Mouse (Mus musculus) intestine, embryonic 16.5 days (tissue): ENCODE data around the gene Pla2g7. TPM values are rescaled to one million over a fixed set of nuclear protein-coding genes. Genes with fewer than 3 reads are reported as not detected.

Source experiments
- ATAC-seq: fragments of 200-750 bp; cut with Nextera tagmentation; 2 replicates; pipeline ENCODE4 v1.8.0; 2017; ENCODE audit warnings: moderate TSS enrichment, moderate library complexity
- H3K27ac ChIP-seq: fragments of 300-500 bp; sonication (generic); 2 replicates; pipeline ENCODE4 v1.5.1; 2014; ENCODE audit warnings: mild to moderate bottlenecking, low read length
- H3K27me3 ChIP-seq: fragments of 300-500 bp; sonication (generic); replicated peaks from 2 replicates; pipeline ENCODE4 v1.6.1; 2014; ENCODE audit warnings: low read length, control low read depth, mixed read lengths; ENCODE audit not compliant: control insufficient read depth, insufficient read depth
- H3K36me3 ChIP-seq: fragments of 300-500 bp; sonication (generic); 2 replicates; pipeline ENCODE4 v1.6.1; 2014; ENCODE audit warnings: low read length, control low read depth; ENCODE audit not compliant: control insufficient read depth, insufficient read depth
- H3K4me1 ChIP-seq: fragments of 300-500 bp; sonication (generic); 2 replicates; pipeline ENCODE4 v1.6.1; 2014; ENCODE audit warnings: low read length, control low read depth, mixed read lengths; ENCODE audit not compliant: control insufficient read depth, insufficient read depth
- H3K4me2 ChIP-seq: fragments of 300-500 bp; sonication (generic); 2 replicates; pipeline ENCODE4 v1.6.1; 2014; ENCODE audit warnings: low read depth, low read length, control low read depth
- H3K4me3 ChIP-seq: fragments of 300-500 bp; sonication (generic); 2 replicates; pipeline ENCODE4 v1.5.1; 2014; ENCODE audit warnings: mild to moderate bottlenecking, low read length
- H3K9ac ChIP-seq: fragments of 300-500 bp; sonication (generic); 2 replicates; pipeline ENCODE4 v1.6.1; 2014; ENCODE audit warnings: low read depth, low read length
- H3K9me3 ChIP-seq: fragments of 300-500 bp; sonication (generic); 2 replicates; pipeline ENCODE4 v1.6.1; 2016; ENCODE audit warnings: low read length, control low read depth; ENCODE audit not compliant: control insufficient read depth
- WGBS: fragments of 180-500 bp; shearing (Covaris S2); extraction: QIAGEN DNeasy Blood & Tissue Kit; methylation state at CpG from one replicate; pipeline ENCODE4 v1.1.7; 2014; 5-methylcytosine and 5-hydroxymethylcytosine counted together
- polyA plus RNA-seq: library from polyadenylated mRNA; unstranded; fragments of >200 nt; fragmentation: Nextera tagmentation; extraction: Ambion mirVana; gene quantifications from 2 replicates; pipeline ENCODE4 v1.2.1, GENCODE M21; 2015

The Pla2g7 gene
- polyA plus RNA-seq, 1 experiment from 2014 or later: 14.0 TPM

DNA sequence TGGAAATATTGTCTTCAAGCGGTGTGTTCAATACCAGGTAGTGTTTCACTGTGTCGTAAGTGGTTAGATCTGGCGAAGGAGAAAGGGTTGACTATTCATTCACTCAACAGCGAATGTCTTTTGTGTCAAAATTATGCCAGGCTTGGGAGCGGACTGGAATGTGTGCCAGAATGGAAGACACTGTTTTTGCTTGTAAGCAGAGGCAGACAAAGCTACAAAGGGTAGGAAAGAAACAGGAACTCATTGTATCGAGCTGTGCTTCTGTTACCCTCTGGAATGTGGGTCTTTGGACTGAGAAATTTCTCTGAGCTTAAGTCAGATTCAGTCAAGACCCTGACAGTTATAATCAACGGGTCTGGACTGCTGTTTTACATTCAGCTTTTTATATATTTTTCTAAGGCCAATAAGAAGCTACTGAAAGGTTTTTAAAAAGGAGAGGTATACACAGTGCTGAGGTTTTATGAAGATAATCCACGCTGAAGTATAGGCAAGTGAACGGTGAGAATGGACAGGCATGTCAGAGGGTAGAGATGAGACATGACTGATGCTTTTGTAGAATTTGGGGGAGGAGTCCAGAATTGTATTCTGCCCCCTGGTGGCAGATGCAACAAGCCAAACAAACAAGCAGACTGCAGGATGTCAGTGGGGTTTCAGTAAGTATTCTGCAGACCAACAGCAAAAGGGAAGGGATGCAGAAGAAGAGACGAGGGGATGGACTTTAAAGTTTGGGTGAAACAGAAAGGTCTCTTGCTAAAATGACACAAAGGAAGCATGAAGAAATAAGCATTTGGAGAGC is 81.9 kb downstream of the Pla2g7 start:
- H3K4me3 ChIP-seq: no peak overlapping the region
- no peak overlapping the region for H3K27ac ChIP-seq
- 86% methylated on average over 10 of the region's 10 CpGs for WGBS
- no peaks in the 10 kb centered on the region for H3K27me3 ChIP-seq
- no peaks in the 10 kb centered on the region for H3K36me3 ChIP-seq
- no peaks in the 10 kb centered on the region for H3K9me3 ChIP-seq
- H3K9ac ChIP-seq: no peak overlapping the region
- ATAC-seq: no peak
- H3K4me2 ChIP-seq: no peak overlapping the region
- H3K4me1 ChIP-seq: no peaks in the 10 kb centered on the region

DNA sequence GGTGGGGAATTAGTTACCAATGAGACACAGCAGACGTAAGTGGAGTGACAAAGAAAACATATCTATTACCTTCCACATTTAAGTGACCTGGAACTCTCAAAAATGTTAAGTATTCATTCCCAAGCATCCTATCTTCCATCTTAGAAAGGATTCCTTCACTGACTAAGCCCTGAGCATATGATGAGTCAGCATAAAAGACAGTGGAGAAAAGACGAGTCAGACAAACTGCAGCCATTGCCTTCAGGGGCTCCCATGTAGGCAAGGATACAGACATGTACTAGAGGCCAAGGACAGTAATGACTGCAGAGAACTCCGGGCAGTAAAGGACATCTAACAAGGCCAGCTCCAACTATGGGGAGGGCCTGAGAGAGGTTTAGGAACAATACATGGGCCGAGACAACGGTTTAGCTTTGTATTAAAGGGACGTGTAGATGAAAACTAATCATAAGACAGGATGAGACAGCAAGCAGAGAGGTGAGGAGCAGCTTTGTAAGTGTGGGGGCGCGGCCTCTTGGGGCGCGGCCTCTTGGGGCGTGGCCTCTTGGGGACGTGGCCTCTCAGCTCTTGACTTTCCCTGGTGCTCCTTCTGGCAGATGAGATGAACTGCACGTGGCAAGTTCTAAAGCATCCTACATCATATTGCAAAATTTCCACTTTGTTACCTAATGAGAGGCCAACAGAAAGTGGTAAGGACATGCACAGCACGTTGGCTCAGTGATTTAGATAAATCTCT is 83.6 kb downstream of the Pla2g7 start:
- WGBS: 68% methylated on average over 14 of the region's 14 CpGs
- Histone ChIP-seq H3K4me1 (no peaks in the 10 kb centered on the region), H3K4me2 (no peak overlapping the region), H3K27ac (no peak overlapping the region), H3K9ac (no peak overlapping the region), H3K9me3 (no peaks in the 10 kb centered on the region), H3K4me3 (no peak overlapping the region), H3K36me3 (no peaks in the 10 kb centered on the region), H3K27me3 (no peaks in the 10 kb centered on the region)
- no peak for ATAC-seq

Other genes with a start within 250 kb of the Pla2g7 start
- gene Adgrf5, start 207.6 kb upstream of the Pla2g7 start, polyA plus RNA-seq: 10.3 and 10.6 TPM in 2 replicates
- 51.0 and 64.1 TPM in 2 replicates for gene Mep1a, start 65.3 kb upstream of the Pla2g7 start, polyA plus RNA-seq
- 0.21 TPM in 1 of 2 replicates, not detected in the other for gene Ankrd66, start 24.5 kb upstream of the Pla2g7 start, polyA plus RNA-seq
- gene Tdrd6, start 62.2 kb downstream of the Pla2g7 start, polyA plus RNA-seq: 1.2 and 2.0 TPM in 2 replicates
- gene Slc25a27, start 99.1 kb downstream of the Pla2g7 start, polyA plus RNA-seq: 9.6 and 10.4 TPM in 2 replicates
- gene Cyp39a1, start 99.3 kb downstream of the Pla2g7 start, polyA plus RNA-seq: 13.2 and 15.1 TPM in 2 replicates
- gene Rcan2, start 233.3 kb downstream of the Pla2g7 start, polyA plus RNA-seq: 4.5 and 4.9 TPM in 2 replicates